Mouse (Mus musculus) stomach, embryonic 15.5 days (tissue): ENCODE data around the gene Sphk1. TPM values are rescaled to one million over a fixed set of nuclear protein-coding genes. Genes with fewer than 3 reads are reported as not detected.

Source experiments
- ATAC-seq: fragments of 200-750 bp; cut with Nextera tagmentation; 2 replicates; pipeline ENCODE4 v1.8.0; 2017; ENCODE audit warnings: low read depth, moderate number of reproducible peaks, moderate TSS enrichment; ENCODE audit not compliant: insufficient read depth, low FRiP score
- H3K27ac ChIP-seq: fragments of 300-500 bp; sonication (generic); 2 replicates; pipeline ENCODE4 v1.5.1; 2015; ENCODE audit warnings: mild to moderate bottlenecking, inconsistent platforms
- H3K27me3 ChIP-seq: fragments of 300-500 bp; sonication (generic); replicated peaks from 2 replicates; pipeline ENCODE4 v1.6.1; 2015; ENCODE audit warnings: inconsistent platforms
- H3K36me3 ChIP-seq: fragments of 300-500 bp; sonication (generic); 2 replicates; pipeline ENCODE4 v1.6.1; 2015; ENCODE audit warnings: inconsistent platforms
- H3K4me1 ChIP-seq: fragments of 300-500 bp; sonication (generic); 2 replicates; pipeline ENCODE4 v1.6.1; 2015; ENCODE audit warnings: inconsistent platforms
- H3K4me2 ChIP-seq: fragments of 300-500 bp; sonication (generic); 2 replicates; pipeline ENCODE4 v1.6.1; 2015; ENCODE audit warnings: mild to moderate bottlenecking, inconsistent platforms
- H3K4me3 ChIP-seq: fragments of 300-500 bp; sonication (generic); replicated peaks from 2 replicates; pipeline ENCODE4 v1.5.1; 2015; ENCODE audit warnings: inconsistent platforms
- H3K9ac ChIP-seq: fragments of 300-500 bp; sonication (generic); 2 replicates; pipeline ENCODE4 v1.6.1; 2015; ENCODE audit warnings: inconsistent platforms
- H3K9me3 ChIP-seq: fragments of 300-500 bp; sonication (generic); 2 replicates; pipeline ENCODE4 v1.6.1; 2016; ENCODE audit warnings: inconsistent platforms
- WGBS: fragments of 180-500 bp; shearing (Covaris S2); methylation state at CpG from one replicate; pipeline ENCODE4 v1.1.7; 2015; 5-methylcytosine and 5-hydroxymethylcytosine counted together
- polyA plus RNA-seq: library from polyadenylated mRNA; unstranded; fragments of >200 nt; fragmentation: Nextera tagmentation; extraction: Ambion mirVana; gene quantifications from 2 replicates; pipeline ENCODE4 v1.2.1, GENCODE M21; 2015

Sphk1 gene
- polyA plus RNA-seq, 1 experiment from 2014 or later = 15.3 TPM

DNA sequence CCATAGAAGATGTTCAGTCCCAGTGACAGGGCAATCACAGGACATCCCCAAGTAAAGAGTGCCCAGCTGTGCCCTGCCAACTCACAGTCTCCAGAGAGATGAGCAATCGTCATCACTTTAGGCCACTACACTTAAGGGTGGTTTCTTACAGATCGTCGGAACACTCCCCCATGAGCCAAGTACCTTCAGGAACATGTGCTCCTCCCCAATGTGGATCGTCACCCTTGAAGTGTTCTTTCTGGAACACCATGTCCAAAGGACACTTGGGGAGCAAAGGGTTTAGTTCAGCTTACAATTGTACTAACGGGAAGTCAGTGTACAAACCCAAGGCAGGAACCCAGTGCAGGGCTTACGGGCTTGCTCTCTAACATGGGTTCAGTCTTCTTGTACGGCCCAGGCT is 18.6 kb upstream of the Sphk1 start:
- Histone ChIP-seq H3K36me3 (no peaks in the 10 kb centered on the region), H3K9me3 (no peaks in the 10 kb centered on the region), H3K4me1 (0 out of 2 replicates have a peak, but pooled peaks cover 5% of the 10 kb centered on the region), H3K4me2 (no peak overlapping the region), H3K9ac (no peak overlapping the region), H3K4me3 (no peak overlapping the region), H3K27me3 (no peaks in the 10 kb centered on the region), H3K27ac (no peak overlapping the region)
- no peak for ATAC-seq
- 91% methylated on average over 7 of the region's 7 CpGs for WGBS

DNA sequence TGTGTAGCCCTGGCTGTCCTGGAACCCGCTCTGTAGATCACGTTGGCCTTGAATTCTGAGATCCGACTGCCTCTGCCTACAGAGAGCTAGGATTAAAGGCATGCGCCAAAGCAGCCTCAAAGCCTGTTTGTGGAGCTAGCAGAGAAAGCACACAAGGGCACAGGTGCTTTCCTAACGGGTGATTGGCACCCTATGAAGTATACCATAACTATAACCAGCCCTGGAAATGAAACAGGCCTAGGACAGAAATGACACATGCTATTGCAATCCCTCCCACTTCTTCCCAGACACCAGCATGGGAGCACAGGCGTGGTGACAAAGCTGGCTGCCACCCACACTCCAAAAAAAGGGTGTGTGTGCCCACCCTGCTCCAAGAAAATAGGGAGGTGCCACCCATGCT is 17.7 kb upstream of the Sphk1 start:
- Histone ChIP-seq H3K9ac (no peak overlapping the region), H3K9me3 (no peaks in the 10 kb centered on the region), H3K4me1 (peaks cover 9% of the 10 kb centered on the region; the same call in 1 of the 2 replicates), H3K36me3 (no peaks in the 10 kb centered on the region), H3K4me2 (no peak overlapping the region), H3K4me3 (no peak overlapping the region), H3K27me3 (no peaks in the 10 kb centered on the region), H3K27ac (peak overlapping the region; percentile 44; the same call in 1 of the 2 replicates)
- 72% methylated on average over 6 of the region's 6 CpGs for WGBS
- no peak for ATAC-seq

DNA sequence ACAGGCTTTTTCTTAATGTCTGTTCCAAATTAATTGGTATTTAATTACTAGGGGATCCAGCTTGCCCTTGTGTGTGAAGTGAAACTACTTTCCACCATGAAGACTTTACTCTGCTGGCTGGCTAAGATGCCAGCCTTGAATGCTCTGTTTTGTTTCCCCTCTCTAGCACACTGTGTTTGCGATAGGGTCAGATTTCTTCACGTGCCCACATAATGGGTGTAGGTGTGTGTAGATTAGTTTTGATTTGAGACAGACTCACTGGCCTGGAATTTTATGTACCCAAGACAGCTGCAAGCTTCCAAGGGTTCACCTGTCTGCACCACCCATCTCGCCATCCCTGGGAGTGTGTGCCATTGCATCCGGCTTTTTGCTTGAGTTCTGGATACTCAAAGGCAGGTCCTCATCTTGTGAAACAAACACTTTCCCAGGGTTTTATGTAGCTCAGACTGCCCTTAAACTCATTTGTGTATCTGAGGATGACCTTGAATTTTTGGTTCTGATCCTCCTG is 17.1 kb upstream of the Sphk1 start:
- peak; percentile 65; the same call in 1 of the 2 replicates for ATAC-seq
- Histone ChIP-seq H3K27me3 (no peaks in the 10 kb centered on the region), H3K27ac (peak overlapping the region; percentile 44), H3K9ac (no peak overlapping the region), H3K4me2 (no peak overlapping the region), H3K36me3 (no peaks in the 10 kb centered on the region), H3K9me3 (no peaks in the 10 kb centered on the region), H3K4me3 (no peak overlapping the region), H3K4me1 (peaks cover 11% of the 10 kb centered on the region; the same call in 1 of the 2 replicates)
- WGBS = 66% methylated on average over 4 of the region's 4 CpGs

DNA sequence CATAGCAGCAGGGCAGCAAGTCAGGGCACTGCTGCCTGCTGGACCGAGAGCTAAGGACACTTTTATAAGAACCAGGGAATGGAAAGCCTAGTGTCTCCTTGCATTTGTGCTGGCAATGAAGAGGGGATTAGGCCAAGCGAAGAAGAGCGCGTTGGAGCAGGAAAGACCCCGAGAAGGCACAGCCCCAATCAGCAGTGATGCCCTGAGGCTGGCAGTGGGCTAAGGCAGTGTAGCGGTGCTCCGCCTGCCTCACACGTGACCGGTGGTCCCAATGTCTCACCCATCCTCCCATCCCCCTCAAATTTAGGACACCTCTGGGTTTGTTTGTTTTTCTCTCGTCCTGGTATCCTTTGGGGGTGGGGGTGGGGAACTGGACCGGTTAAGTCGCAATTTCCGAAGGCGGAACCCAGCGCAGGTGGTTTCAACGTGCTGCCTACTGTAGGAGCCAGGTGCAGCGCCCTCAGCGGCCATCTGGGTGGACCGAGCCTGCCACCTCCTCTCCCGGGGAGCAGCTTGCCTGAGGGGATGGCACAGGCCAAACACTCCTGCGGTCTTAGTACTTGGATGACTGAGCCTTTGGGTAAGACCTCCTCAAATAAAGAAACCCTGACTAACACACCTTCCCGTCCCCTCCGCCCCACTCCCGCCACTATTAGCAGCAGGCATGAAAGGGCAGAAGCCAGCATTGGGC is 15.2 kb upstream of the Sphk1 start:
- no peak for ATAC-seq
- no peaks in the 10 kb centered on the region for H3K36me3 ChIP-seq
- no peaks in the 10 kb centered on the region for H3K27me3 ChIP-seq
- H3K27ac ChIP-seq = no peak overlapping the region
- no peak overlapping the region for H3K9ac ChIP-seq
- H3K4me3 ChIP-seq = no peak overlapping the region
- no peaks in the 10 kb centered on the region for H3K9me3 ChIP-seq
- 0 out of 2 replicates have a peak overlapping the region, but pooled peaks have one; percentile 13 for H3K4me2 ChIP-seq
- peaks cover 11% of the 10 kb centered on the region; the same call in 1 of the 2 replicates for H3K4me1 ChIP-seq
- 31% methylated on average over 24 of the region's 24 CpGs for WGBS

DNA sequence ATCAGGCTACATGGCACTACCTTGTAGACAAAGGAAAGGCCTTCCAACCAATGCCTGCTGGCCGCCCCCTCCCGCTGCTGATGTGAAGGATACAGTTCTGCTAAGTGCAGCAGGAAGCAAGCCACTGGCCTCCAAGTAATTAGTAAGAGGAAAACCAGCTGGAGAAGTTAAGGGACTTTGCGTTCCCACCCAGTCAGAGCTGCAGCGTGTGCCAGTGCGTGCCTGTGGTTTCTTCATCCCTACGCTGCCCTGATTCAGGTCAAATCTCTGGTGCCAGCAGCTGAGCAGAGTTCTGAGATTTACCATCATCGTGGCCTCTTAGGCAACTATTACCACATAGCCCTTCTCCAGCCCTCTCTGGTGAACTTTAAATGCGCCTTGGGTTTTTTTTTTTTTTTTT is 12.2 kb upstream of the Sphk1 start:
- Histone ChIP-seq H3K27me3 (no peaks in the 10 kb centered on the region), H3K4me1 (peaks cover 23% of the 10 kb centered on the region), H3K9me3 (no peaks in the 10 kb centered on the region), H3K4me3 (no peak overlapping the region), H3K27ac (peak overlapping the region; percentile 78), H3K9ac (no peak overlapping the region), H3K36me3 (no peaks in the 10 kb centered on the region), H3K4me2 (no peak overlapping the region)
- ATAC-seq = no peak
- 31% methylated on average over 8 of the region's 8 CpGs for WGBS

DNA sequence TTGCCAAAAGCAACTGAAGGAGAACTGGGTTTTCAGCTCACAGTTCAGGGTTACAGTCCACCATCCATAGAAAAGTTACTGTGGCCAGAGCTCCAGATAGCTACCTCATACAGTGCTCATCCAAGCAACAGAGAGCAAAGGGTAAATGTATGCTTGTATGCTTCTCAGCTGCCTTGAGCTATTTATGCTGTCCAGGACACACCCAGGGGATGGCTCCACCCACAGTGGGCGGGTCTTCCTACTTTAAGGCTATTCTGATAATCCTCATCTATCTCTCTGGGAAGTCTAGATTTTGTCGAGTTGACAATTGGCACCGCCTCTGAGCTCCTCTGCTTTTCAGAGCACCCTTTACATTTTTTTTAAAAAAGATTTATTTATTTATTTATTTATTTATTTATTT is 9.6 kb upstream of the Sphk1 start:
- WGBS = 63% methylated on average over 3 of the region's 3 CpGs
- Histone ChIP-seq H3K36me3 (no peaks in the 10 kb centered on the region), H3K4me1 (peaks cover 28% of the 10 kb centered on the region), H3K9me3 (no peaks in the 10 kb centered on the region), H3K27ac (no peak overlapping the region), H3K27me3 (no peaks in the 10 kb centered on the region), H3K4me2 (no peak overlapping the region), H3K9ac (no peak overlapping the region), H3K4me3 (no peak overlapping the region)
- ATAC-seq = 0 out of 2 replicates have a peak, but pooled peaks have one; percentile 15

DNA sequence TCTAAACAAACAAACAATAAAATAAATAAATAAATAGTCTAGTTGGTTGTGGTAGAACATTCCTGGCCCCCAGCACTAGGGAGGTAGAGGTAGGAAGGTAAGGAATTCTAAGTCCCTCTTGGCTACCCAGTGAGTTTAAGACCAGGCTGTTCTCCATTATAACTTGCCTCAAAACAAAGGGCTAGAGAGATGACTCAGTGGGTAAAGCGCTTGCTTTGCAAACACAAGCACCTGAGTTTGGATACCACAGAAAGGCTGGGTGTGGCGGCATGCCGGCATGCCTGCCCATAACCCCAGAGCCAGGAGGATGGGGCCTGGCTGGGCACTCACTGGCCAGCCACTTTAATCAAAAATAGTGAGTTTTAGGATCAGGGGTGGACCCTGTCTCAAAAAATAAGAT is 8.7 kb upstream of the Sphk1 start:
- 74% methylated on average over 3 of the region's 3 CpGs for WGBS

DNA sequence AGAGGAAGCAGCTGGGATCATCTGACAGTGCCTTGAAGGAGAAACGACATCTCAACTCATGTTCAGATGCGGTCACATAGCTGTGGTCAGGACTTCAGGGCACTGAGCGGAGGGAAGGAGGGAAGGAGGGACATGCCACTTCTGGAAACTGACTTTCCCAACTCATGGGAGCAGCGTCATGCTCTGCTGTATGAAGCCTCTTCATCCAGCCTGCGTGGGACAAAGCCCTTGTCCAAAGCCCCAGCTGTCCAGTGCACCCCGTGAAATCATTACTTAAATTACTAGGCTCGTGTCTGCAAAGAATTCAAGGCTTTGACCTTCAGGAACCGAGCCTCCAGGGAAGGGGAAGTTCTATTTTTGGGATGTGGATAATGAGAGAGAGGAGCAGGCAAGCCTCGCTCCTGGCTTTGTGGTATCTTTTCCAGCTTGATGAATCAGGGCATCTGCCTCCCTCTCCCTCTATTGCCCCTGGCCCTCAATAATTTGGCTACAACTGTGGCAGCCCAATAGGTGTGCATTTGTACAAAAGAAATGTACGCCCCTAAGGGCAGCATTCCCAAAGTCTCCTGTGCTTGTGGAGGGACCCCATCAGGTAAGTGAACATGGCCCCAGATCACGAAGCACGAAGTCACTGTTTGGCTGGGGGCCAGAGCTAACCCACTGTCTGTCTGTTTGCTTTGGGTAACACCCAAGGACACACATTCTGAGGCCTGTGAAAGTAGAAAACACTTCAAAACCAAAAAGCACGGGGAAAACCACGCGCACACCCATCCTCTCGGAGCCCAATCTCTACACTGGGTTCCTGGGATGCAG is 7.6 kb upstream of the Sphk1 start:
- 42% methylated on average over 16 of the region's 16 CpGs for WGBS
- H3K9ac ChIP-seq = no peak overlapping the region
- no peak overlapping the region for H3K4me2 ChIP-seq
- no peak for ATAC-seq
- H3K27me3 ChIP-seq = no peaks in the 10 kb centered on the region
- peak overlapping the region; percentile 72 for H3K27ac ChIP-seq
- no peaks in the 10 kb centered on the region for H3K36me3 ChIP-seq
- no peaks in the 10 kb centered on the region for H3K9me3 ChIP-seq
- peaks cover 23% of the 10 kb centered on the region for H3K4me1 ChIP-seq
- no peak overlapping the region for H3K4me3 ChIP-seq

More for the DNA sequence above, 8.7 kb upstream of the Sphk1 start:
- Histone ChIP-seq H3K9me3 (no peaks in the 10 kb centered on the region), H3K4me3 (no peak overlapping the region), H3K27me3 (no peaks in the 10 kb centered on the region), H3K36me3 (no peaks in the 10 kb centered on the region), H3K9ac (no peak overlapping the region), H3K27ac (peak overlapping the region; percentile 40; the same call in 1 of the 2 replicates), H3K4me2 (no peak overlapping the region), H3K4me1 (peaks cover 28% of the 10 kb centered on the region)
- ATAC-seq = peak; percentile 40; the same call in 1 of the 2 replicates

DNA sequence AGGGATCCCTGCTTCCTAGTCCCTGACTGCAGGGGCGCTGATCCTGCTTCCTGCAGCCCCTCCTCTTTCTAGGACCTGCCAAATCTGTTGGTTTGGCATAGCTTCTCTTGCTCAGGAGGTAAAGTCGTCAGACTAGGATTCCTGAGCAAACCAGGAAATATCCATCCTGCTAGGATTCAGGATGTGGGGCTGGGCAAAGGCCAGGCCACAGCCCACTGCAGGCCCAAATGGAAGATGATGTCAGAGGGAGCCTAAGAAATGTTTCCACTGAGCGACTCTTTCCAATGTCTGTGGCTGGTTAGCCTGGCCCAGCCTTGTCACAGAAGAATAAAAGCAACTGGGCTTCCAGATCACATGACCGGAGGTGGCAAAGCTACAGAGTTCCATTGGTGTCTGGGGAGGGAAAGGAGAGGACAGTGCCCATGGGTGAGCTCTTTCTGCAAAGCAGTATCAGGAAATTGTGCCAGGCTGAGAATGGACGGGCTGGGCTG is 7.0 kb upstream of the Sphk1 start:
- WGBS = 46% methylated on average over 5 of the region's 5 CpGs
- ATAC-seq = no peak

DNA sequence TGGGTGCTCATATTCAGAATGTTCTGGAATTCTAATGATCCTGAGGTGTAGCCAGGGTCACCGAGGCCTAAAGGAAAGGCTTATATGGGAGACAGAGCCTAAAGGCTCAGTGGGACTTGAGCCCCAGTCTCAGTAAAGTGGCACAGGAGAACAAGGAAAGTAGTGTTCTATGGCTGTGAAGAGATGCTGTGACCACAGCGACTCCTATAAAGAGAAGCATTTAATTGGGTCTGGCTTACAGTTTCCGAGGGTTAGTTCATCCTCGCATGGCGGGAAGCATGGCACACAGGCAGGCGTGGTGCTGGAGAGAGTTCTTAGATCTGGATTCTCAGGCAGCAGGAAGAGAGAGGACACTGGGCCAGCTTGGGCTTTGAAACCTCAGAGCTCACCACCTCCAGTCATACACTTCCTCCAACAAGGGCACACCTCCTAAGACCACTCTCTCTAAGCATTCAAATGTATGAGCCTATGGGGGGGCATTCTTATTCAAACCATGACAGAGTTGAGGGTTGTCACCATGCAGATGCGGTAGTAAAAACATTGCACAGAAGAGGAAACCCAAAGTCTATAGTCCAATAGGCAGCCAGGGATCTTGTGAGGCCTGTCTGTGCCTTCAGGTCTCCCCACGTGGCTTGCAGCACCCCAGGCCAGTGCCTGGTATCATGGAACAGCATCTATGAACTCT is 1.9 kb upstream of the Sphk1 start:
- Histone ChIP-seq H3K9me3 (no peaks in the 10 kb centered on the region), H3K4me2 (no peak overlapping the region), H3K36me3 (no peaks in the 10 kb centered on the region), H3K4me1 (peaks cover 33% of the 10 kb centered on the region), H3K9ac (no peak overlapping the region), H3K27me3 (peaks cover 7% of the 10 kb centered on the region; the same call in 1 of the 2 replicates), H3K27ac (no peak overlapping the region), H3K4me3 (no peak overlapping the region)
- 79% methylated on average over 8 of the region's 8 CpGs for WGBS
- no peak for ATAC-seq

More for the DNA sequence above, 7.0 kb upstream of the Sphk1 start:
- no peak overlapping the region for H3K9ac ChIP-seq
- H3K36me3 ChIP-seq = no peaks in the 10 kb centered on the region
- no peaks in the 10 kb centered on the region for H3K27me3 ChIP-seq
- H3K4me2 ChIP-seq = no peak overlapping the region
- peak overlapping the region; percentile 72 for H3K27ac ChIP-seq
- H3K9me3 ChIP-seq = no peaks in the 10 kb centered on the region
- H3K4me1 ChIP-seq = peaks cover 22% of the 10 kb centered on the region
- H3K4me3 ChIP-seq = no peak overlapping the region

DNA sequence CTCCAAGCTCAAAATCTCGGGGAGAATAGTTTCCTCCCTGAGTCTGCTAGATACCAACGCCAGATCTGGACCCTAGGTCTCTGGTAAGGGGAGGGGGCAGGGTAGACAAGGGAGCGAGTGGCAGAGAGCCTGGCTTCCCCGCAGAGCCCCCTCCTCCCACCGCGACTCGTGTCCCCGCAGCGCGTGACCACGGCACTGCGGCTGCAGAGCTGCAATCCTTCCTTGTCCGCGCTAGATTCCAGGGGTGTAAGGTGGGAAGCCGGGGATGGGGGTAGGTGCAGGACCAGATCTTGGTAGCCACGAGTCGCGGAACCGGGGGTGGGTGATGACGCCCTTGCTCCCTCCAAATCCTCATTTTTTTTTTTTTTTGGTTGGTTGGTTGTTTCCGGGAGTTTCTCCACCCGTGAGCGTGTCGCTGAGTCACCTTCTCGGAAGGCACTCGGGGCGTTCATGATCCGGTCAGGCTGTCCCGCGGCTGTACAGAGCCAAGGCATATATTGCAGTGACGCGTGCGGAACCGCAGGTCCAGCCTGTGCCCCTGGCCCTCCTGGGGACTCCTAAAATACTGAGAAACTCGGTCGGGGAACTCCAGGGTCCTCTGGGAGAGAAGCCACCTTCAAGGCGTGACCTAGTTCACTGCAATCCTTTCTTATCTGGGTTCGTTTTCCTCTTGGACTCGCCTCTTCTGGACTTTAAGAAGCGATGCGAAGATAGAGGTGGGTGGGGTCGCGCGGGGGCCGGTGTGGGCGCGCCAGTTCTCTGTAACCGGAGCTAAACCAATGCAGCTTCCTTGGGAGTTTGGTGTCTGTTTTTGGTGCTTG is 856 bp downstream of the Sphk1 start:
- Histone ChIP-seq H3K9me3 (no peaks in the 10 kb centered on the region), H3K27me3 (peaks cover 10% of the 10 kb centered on the region; the same call in 1 of the 2 replicates), H3K4me2 (peak overlapping the region; percentile 91), H3K9ac (peak overlapping the region; percentile 14), H3K4me3 (peak overlapping the region; percentile 59), H3K4me1 (peaks cover 29% of the 10 kb centered on the region), H3K36me3 (no peaks in the 10 kb centered on the region), H3K27ac (peak overlapping the region; percentile 69; the same call in 1 of the 2 replicates)
- 3% methylated on average over 48 of the region's 48 CpGs for WGBS
- ATAC-seq = no peak
